Mouse (Mus musculus) mouse trophoblast stem cell (cell line): ENCODE measurements around the gene Nav1.

Source experiments
- in situ Hi-C, 2 experiments: fragments of 300-500 bp; cut with MseI, MboI; formaldehyde crosslinking; loops; 2 replicates in 1 of 2; 3 replicates in 1 of 2; pipeline ENCODE4 v1.15.1; 2025

Nav1 gene

DNA sequence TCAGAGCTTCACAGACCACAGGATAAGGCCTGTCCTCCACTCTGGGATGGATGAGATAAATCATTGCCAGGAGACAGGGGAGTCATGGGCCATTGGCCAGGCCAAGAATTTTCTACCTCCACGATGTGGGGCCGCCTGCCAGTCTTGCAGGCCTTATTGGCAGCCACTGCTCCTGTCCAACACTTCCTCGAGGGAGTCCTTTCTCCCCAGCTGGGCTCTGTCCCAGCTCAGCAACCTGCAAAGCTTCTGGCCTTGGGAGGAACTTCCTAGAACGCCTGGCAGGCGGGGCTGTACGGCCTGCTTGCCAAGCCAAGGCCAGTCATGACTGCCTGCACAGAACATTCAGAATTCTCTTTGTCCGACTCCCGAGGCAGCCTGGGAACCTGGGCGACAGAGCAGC is 58.3 kb downstream of the Nav1 start:
- in situ Hi-C loops = loop anchor here (5.0 kb wide), 2 partner anchors 114 to 124 kb away; no protein-coding TSS in a partner anchor

DNA sequence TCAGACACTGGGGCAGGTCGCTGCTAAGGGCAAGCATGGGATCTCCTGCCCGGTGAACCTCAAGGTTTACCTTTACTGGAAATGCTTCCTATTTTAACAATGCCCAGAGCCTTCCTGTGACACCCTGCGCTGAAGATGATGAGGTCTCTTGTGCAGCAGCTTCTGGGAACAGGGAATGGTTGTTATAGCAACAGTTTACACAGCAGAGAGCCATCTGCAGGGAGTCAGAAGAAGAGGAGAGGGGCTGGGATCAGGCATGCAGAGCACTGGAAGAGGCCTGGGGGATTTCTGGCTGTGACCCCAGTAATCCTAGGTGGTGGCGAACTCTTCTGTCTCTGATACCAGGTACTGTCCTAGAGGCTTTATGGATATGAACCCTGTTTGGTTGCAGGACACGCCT is 61.0 kb downstream of the Nav1 start:
- in situ Hi-C loops = loop anchor here (5.0 kb wide), 2 partner anchors 116 to 126 kb away; no protein-coding TSS in a partner anchor

DNA sequence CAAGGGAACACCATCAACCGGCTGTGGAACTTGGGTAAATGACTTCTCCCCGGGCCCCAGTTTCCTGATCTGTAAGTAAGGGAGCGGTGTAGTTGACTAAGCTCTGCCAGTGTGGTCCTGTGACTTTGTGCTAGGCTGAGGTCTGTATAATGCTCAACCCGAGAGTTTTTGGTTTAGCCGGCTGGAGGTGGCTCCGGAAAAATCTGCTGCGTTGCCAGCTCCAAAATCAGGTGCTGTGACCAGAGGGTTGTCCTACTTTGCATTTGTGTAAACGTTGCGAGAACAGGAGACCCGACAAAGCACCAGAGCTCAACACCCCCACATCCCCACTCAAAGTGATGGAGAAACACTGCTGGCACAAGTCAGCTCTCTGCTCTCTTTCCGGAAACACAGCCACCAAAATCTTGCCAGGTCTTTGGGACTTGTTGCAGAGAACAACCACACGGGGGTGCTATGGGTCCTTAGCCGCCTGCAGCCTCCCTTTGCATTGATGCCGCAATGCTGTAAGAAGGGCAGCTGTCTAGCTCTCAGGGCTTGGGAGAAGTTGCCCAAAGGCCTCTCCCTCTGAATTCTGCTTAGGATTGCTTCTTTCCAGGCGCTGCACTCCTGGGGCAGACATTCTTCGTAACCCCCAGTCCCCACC is 62.5 kb downstream of the Nav1 start:
- in situ Hi-C loops = loop anchor here (5.0 kb wide), 2 partner anchors 118 to 128 kb away; no protein-coding TSS in a partner anchor

DNA sequence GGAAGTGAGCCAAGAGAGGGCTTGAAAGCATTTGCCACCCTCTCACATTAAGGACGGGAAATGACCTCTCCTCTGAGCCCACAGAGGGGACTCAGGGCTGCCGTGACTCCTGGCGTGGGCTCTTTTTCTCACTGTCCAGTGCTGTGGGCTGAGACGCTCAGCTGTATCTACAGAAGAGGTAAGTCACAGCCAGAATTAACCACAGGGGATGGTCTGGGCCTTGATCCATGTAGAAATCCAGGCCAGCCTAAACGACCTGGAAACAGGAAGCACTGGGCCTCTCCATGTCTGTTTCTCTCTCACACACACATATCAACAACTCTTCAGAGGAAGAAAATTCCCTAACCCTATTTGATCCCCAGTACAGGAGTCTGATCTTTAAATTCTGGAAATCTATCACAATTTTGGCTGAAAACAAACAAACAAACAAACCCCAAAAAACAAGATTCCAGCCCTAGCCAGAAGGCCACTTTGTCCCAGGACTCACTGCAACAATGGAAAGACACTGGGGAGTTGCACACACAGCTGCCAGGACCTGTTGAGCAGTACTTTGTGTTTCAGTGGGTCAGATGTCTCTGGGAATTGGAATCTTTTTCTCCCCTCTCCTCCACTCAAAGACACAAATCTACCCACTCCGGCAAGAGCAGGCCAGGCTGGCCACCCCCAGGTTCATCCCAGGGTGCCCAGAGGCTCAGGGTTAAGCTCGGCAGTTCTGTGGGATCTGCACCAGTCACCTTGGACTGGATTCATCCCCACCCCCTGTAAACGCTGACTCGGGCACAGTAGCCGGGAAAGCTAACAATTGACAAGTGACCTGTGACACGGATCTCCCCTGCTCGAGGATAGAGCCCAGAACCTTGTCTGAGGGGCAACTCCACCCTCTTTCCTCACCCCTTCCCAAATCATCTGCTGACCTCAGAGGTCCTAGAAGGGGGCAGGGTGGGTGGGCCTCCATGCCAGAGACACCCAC is 64.0 kb downstream of the Nav1 start:
- in situ Hi-C loops = no loop called here

DNA sequence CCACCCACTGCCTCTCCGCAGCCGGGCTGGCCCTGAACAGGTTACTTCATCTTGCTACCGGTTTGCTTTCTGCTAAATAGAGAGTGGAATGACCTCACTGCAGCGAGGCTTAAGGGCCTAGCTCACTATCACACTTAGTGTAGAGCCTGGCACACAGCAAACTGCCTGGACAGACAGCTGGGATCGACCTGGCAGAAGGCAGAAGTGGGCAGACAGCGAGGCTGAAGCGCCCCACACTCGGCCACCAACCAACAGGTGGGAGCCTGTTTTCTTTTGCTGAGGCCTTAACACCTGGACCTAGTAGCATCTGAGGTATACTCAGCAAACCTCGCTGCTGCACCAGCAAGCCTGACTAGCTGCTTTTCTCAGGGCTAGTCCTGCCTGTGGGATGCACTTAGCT is 65.0 kb downstream of the Nav1 start:
- in situ Hi-C loops = no loop called here

DNA sequence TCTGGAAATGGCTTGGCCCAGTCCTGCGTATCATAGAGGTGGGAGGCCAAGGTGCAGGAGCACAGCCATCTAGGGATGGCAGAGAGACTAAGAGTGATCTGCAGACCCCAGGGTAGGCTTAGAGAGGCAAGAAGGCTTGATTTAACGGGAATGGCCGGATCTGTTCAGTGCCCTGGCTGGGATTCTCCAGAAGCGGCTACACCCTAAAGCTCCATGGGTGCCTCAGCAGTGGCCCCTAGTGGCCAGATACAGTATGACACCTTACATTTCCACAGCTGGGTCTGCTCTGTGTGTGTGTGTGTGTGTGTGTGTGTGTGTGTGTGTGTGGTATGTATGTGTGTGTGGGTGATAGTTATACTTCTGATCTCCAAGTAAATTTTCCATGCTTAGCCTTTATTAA is 66.8 kb downstream of the Nav1 start:
- in situ Hi-C loops = no loop called here

DNA sequence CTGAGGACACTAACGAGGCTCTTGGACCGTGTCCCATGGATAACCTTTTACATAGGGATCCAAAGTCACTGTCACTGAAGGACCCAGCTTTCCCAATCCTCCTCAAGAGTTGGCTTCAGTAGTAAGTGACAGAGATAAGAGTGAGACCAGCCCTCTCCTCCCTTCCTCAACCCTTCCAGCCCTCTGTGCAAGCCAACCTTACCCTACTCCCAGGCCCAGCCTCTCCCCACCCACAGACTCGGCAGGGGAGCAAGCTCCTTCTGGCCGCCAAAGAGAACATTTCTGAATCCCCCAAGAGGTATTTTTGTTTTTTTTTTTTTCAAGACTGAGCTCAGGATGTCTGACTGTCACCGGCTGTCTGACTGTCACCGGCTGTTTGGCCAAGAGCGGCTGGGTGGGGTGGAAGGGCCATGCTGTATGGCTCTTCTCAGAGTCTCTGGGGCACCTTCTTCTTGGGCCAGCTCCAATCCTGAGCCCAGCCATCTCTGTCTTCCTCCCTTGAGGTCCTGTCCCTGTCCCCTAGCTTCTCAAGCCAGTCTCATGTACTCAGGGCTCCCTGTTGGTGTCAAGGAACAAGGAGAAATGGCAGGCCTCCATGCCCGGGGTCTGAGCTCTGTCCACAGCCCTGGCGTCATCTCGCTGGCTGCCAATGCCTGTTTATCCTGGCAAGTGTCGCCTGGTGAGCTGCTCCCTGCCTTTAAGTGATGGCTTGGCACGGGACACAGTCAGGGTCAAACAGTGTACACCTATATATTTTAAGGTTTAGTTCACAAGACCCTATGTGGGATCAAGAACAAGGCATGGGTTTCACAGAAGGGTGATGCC is 68.4 kb downstream of the Nav1 start:
- in situ Hi-C loops = no loop called here

DNA sequence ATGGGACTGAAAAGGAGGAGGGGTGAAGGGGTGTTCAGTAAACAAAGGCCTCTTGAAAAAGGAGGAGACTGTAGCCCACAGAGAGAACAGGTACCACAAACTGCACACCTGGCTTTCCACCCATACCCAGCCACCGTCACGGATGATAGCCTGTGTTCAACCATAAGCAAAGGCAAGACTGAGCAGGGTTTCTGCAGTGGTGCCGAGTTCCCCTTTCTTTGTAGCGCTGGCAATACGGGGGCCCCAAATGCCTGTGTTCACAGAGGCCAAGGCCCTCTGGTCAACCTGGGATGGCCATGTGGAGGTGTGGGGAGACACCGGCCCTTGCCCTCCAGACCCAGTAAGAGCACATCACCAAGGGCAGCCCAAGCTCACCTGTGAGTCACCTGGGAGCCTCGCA is 70.3 kb downstream of the Nav1 start:
- in situ Hi-C loops = no loop called here

DNA sequence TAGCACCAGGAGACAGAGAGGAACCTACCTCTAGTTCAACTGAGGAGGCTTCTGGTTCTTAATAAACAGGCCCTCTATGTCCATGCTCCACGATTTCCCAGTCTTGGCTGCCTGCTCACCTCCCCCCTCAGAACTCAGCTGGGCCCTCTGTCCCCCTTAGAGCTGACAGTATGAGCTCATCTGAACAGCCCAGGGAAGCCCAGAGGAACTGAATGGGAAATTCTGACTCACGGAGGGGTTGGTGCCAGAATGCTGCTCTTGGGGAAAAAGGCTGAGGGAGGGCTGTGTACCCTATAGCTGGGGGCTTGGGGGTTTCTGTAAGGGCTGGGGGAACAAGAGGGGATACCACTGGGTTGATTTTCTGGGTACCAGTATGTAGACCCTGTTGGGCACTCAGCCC is 70.8 kb downstream of the Nav1 start:
- in situ Hi-C loops = no loop called here

DNA sequence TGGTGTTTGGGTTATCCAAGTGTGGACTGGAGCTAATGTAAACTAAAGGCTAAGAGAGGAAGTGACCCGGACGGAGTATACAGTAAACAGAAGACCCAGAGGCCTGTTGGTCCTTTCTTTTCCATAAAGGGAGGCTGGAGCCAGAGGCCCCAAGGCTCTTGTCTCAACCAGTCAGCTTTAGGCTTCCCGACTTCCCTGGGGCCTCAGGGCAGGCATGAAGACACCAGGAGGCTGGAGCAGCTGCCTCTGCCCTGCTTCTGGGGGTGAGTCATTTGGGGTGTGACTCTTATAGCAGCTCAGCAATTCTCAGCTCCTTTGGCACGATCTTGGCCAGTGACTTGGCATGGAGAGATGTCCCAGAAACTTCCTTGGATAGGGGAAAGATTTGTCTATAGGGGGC is 71.8 kb downstream of the Nav1 start:
- in situ Hi-C loops = no loop called here

DNA sequence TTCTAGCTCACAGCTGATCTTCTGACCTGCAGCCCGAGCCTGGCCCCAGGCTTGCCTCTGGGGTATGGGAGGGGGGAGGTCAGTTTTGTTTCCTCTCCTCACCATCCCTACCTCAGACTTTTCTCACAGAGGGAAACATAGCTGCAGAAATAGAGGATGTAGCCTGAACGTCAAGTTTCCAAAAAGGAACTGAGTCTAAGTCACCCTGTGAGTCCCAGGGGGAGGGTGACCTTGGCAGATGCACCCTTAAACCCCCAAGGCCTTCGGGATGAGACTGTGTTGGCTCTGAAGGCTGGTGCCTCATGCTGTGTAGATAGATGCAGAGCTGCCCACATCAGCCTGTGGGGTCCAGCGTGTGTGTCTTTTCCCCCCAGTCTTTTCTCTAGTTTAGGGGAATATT is 72.3 kb downstream of the Nav1 start:
- in situ Hi-C loops = no loop called here

DNA sequence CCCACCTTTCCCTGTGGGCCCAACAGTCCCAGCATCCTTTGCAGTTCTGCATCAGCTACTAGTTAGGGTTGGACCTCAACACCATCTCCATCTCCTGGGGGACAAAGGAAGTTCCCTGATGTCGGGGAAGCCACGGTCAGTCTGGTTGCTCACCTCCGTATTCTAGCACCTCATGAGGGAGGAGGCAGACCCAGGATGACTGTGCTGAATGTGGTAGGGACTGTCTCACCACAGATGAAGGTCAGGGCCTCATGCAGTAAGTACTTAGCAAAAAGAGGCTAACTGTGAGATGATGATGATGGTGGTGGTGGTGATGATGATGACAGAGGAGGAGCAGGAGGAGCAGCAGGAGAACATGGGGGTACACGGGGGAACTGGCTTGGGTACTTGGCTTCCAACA is 73.0 kb downstream of the Nav1 start:
- in situ Hi-C loops = no loop called here

DNA sequence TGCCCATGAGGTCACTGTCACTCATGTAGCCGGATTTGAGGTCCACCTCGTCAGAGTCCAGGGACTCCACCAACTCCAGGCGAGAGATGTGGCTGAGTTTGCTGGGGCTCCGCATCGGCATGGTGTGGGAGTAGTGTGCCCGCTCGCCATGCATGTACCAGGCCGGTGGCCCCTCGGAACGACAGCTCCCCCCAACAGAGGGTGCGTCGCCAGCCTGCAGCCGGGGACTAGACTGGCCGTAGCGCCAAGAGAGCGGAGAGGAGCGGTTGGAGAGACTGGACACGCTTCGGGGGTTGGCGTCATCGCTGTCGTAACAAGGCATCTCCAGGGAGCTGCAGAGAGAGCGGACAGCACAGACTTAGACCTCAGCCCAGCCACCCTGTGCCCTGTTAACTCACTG is 74.7 kb downstream of the Nav1 start:
- in situ Hi-C loops = no loop called here

DNA sequence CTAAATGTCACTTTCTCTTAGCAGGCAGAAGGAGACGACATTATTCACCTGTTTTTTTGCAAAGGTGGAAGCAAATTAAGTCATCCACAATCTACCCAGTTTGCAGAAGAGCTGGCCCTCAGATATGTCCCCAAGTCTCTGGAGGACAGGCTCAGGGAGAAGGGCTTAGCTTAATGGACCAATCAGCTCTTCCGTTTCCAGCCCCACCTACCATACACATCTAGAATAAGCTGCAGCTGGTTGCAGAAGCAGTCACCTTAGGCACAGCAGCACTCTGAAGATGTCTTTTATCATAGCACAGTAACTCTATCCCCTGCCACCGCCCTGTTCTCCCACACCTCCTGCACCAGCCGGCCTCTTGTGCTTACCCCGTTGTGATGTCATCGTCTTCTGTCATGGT is 75.1 kb downstream of the Nav1 start:
- in situ Hi-C loops = no loop called here

DNA sequence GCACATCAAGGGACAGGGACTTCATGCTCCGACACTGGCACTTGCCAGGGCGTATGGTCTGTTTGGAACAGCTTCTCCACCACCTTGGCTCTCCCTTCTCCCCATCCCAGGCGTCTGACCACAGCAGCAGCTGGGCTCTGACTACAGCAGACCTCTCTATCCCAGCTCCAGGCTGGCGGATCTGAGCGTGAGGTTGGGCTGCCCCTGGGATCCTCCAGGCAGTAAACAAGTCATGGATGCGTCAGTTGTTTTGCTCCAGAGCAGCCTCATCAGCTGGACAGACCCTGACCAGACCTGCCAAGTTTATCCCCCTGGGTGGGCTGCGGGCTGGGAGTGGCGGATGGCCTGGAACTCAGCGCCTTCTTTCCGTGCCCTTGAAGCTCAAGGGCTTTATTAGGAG is 76.0 kb downstream of the Nav1 start:
- in situ Hi-C loops = no loop called here

DNA sequence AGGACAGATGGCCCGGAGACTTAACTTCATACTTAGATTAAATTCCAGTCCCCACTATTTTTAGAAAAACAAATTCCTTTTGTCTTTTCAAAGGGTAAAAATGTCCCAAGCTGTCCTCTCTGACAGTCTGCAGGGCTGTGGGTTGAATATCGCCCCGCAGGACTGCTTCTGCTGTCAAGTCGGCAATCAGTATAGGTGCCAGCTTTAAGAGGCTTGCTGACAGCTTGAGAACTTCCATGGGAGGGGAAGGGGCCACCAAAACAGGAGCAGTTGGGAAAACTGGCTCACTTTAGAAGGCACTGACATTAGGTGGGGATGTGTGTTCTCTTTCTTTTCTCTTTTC is 82.6 kb downstream of the Nav1 start:
- in situ Hi-C loops = no loop called here

DNA sequence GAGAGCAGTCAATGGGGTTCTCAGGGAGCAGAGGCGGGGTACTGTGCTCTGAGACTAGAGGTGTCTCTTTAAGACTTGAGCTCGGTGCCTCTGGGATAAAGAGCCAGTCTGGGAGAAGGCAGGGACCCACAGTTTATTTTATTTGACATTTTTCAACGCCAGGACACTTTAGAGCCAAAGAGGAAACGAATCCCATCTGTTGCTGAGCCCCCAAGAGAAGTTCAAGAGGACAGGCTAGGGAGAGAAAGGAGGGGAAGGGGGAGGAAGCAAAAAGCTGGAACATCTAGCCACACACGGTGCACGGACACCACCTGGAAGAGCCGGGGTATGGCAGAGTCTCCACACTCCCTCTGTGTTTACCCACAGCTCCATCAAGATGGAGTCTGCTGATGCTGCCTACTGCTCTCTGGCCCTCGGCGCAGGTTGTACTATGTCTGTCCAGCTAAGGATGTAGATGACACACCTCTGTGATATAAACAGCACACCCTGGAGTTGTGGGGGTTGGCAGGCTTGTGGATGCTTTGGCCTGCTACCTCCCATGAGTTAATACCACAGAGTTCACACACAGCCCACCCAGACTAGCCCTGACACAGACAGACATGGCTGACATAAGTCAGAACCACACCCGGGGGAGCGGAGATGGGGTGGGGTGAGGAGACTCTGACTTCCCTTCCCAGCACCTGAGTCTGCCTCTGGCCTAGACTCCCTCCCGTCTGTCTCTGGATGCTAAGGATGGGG is 83.1 kb downstream of the Nav1 start:
- in situ Hi-C loops = no loop called here

DNA sequence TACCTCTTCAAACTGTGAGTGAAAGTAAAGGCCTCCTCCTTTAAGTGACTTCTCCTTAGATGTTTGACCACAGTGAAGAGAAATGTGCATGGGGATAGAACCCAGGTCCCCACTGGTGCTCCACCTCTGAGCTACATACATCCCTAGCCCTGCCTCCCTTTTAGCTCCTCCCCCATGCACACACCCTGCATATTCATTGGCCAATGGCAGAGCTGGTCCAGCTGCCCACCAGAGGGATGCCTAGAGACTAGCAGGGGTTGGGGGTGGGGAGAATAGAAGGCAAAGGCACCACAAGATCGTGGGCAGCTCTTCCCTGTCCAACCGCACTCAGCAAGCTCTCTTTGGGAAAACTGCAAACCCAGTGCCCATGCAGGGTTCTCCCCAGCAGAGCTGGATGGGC is 83.8 kb downstream of the Nav1 start:
- in situ Hi-C loops = no loop called here

DNA sequence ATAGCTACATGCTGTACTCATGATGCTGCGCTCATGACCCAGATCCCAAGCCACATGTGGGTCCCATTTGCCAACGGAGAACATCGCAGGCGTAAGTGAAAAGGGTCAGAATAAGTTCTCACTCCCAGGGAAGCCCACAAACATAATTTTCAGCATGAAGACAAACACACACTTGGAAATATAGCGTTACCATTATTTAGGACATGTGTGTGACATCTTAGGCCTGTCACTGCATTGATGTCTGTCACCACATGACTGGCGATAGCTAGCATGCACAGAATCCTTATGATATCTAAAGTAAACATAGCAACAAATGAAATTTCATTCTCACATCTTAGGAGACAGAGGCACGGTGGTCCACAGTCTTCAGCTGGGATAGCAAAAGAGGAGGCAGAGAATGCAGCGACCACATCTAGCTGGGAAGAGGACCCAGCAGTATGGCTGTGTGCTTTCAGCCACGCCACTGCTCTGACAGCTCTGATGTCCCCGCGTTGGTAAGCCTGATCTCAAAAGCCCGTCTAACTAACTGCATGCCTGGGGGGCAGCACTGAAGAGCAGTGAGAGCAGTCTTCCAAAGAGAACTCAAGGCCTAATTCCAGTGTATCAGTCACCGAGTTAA is 86.4 kb downstream of the Nav1 start:
- in situ Hi-C loops = no loop called here

DNA sequence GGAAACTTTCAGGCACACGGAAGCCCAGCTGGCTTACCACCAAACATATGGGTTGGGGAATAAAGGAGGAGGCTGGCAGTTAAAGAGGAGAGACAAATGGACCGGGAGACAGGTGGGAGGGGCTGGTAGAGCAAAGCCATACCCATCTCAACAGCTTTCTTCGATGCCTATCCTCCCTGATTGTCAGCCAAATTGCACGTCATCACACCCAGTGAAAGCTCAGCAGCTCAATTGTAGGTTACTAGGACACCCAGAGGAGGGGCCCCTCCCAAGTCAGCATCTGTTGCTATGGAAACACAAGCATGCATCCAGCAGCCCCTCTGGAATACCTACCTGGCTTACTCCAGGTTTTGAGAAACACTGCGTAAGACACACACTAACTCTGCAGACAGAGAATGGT is 88.4 kb downstream of the Nav1 start:
- in situ Hi-C loops = no loop called here

DNA sequence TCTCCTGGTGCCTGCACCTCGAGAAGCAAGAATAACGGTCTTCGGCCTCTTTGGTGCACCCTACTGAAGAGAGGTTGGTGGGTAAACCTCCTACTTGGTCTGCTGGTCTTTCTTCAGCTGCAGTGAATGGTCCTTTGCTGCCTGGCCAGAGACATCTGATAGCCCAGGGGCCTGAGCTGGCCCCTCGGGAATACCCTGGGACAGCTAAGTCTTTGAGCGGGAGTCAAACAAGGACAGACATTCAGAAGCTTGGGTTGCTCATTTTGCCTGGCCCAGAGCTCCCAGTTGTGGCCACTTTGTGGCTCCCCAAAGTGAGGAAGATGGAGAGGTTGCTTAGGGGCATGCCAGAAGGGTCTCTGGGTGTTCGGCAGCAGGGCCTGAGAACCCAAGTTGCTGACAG is 89.6 kb downstream of the Nav1 start:
- in situ Hi-C loops = no loop called here
